Mouse (Mus musculus) intestine, postnatal 0 days (tissue): ENCODE measurements at regions not wholly inside any gene's neighbourhood (a gene's known extent, or its start where the extent isn't known, plus 50 kb on each side); places are given as distances from the start of the nearest gene placed in this dataset.

Experiments used
- ATAC-seq: fragments of 200-750 bp; cut with Nextera tagmentation; 2 replicates; pipeline ENCODE4 v1.8.0; 2017; ENCODE audit warnings: mild to moderate bottlenecking, moderate TSS enrichment, moderate library complexity
- H3K27ac ChIP-seq: fragments of 300-500 bp; sonication (generic); 2 replicates; pipeline ENCODE4 v1.5.1; 2014; ENCODE audit warnings: mild to moderate bottlenecking, low read depth, low read length, moderate library complexity
- H3K27me3 ChIP-seq: fragments of 300-500 bp; sonication (generic); replicated peaks from 2 replicates; pipeline ENCODE4 v1.6.1; 2014; ENCODE audit warnings: low read length, mixed read lengths; ENCODE audit not compliant: control insufficient read depth, insufficient read depth
- H3K36me3 ChIP-seq: fragments of 300-500 bp; sonication (generic); 2 replicates; pipeline ENCODE4 v1.6.1; 2014; ENCODE audit warnings: mild to moderate bottlenecking, moderate library complexity; ENCODE audit not compliant: control insufficient read depth, insufficient read depth
- H3K4me1 ChIP-seq: fragments of 300-500 bp; sonication (generic); replicated peaks from 2 replicates; pipeline ENCODE4 v1.6.1; 2014; ENCODE audit warnings: antibody characterized with exemption, low read length, mixed read lengths; ENCODE audit not compliant: control insufficient read depth, insufficient read depth
- H3K4me2 ChIP-seq: fragments of 300-500 bp; sonication (generic); replicated peaks from 2 replicates; pipeline ENCODE4 v1.6.1; 2014; ENCODE audit warnings: low read depth, mild to moderate bottlenecking, moderate library complexity
- H3K4me3 ChIP-seq: fragments of 300-500 bp; sonication (generic); 2 replicates; pipeline ENCODE4 v1.5.1; 2014; ENCODE audit warnings: low read depth, low read length
- H3K9ac ChIP-seq: fragments of 300-500 bp; sonication (generic); 2 replicates; pipeline ENCODE4 v1.6.1; 2014; ENCODE audit warnings: mild to moderate bottlenecking, low read depth, low read length
- H3K9me3 ChIP-seq: fragments of 300-500 bp; sonication (generic); 2 replicates; pipeline ENCODE4 v1.6.1; 2016; ENCODE audit warnings: mixed run types; ENCODE audit not compliant: control insufficient read depth
- CTCF ChIP-seq: sonication (generic); IDR thresholded peaks from 2 replicates; pipeline ENCODE4 v1.5.1; 2016; ENCODE audit warnings: low read depth, mild to moderate bottlenecking, control low read depth, antibody characterized with exemption, moderate library complexity
- WGBS: fragments of 180-500 bp; shearing (Covaris S2); extraction: QIAGEN DNeasy Blood & Tissue Kit; methylation state at CpG from one replicate; pipeline ENCODE4 v1.1.7; 2014; 5-methylcytosine and 5-hydroxymethylcytosine counted together

DNA sequence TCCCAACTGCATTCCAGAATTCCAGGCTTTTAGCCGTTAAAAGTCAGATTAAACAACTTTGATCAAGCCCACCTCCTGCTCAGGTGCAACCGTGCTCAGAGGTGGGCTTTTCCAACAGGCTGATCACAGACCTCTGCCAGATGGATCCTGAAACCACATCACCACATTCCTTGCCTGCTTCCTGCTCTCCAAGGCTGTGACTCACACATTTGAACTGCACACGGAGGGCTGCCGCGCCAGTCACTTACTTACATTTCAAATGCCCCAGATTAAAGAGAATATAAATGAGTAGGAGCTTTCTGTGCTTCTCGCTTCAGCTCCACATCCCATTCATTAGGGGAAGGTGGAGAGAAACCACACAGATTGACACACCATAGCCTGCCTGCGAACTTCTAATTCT lies 367.6 kb downstream of the Rpl36a-ps1 start:
- H3K27ac ChIP-seq = no peak overlapping the region
- no peak overlapping the region for H3K4me2 ChIP-seq
- no peak for ATAC-seq
- no peak overlapping the region for H3K9ac ChIP-seq
- H3K36me3 ChIP-seq = no peaks in the 10 kb centered on the region
- no peaks in the 10 kb centered on the region for H3K27me3 ChIP-seq
- WGBS = 55% methylated on average over 7 of the region's 7 CpGs
- H3K4me3 ChIP-seq = no peak overlapping the region
- no peaks in the 10 kb centered on the region for H3K4me1 ChIP-seq
- no peaks in the 10 kb centered on the region for H3K9me3 ChIP-seq
- no peak for TF ChIP-seq CTCF

DNA sequence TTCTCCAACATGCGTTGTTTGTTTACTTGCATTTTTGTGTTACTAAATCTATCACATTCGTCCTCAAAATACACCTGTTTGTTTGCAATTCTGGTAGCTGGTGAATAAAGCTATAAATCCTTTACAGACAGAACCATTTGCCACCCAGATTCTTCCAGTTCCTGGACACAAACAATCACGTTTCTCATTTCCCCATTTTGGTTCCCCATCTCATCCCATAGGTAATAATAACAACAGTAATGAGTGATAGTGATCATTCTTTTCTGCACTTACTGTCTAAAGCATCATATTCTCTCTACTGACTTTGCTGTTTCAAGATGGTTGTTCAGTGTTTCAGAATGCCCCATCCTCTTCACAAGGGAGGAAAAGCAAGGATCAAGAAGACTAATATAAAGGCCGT lies 368.3 kb downstream of the Rpl36a-ps1 start:
- H3K27me3 ChIP-seq = no peaks in the 10 kb centered on the region
- H3K27ac ChIP-seq = no peak overlapping the region
- TF ChIP-seq CTCF = no peak
- H3K9me3 ChIP-seq = no peaks in the 10 kb centered on the region
- no peaks in the 10 kb centered on the region for H3K36me3 ChIP-seq
- no peak for ATAC-seq
- 77% methylated on average over 4 of the region's 4 CpGs for WGBS
- no peak overlapping the region for H3K4me3 ChIP-seq
- H3K4me1 ChIP-seq = no peaks in the 10 kb centered on the region
- no peak overlapping the region for H3K4me2 ChIP-seq
- H3K9ac ChIP-seq = no peak overlapping the region

DNA sequence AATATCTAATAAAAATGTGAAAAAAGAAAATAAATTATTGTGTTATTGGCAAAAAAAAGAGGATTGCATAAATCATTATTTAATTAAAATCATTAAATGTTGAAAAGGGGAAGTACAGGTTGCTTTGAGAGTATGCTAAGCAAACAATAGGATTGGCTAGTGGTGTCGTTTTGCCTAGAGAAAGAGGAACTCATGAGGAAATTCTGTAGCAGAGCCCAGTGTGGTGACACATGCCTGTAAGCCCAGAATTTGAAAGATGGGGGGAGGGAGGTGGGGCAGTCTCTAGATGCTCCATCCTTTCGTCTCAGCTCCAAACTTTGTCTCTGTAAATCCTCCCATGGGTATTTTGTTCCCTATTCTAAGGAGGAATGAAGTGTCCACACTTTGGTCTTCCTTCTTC lies 388.3 kb downstream of the Rpl36a-ps1 start:
- Histone ChIP-seq H3K4me2 (no peak overlapping the region), H3K27ac (no peak overlapping the region), H3K9me3 (no peaks in the 10 kb centered on the region), H3K27me3 (no peaks in the 10 kb centered on the region), H3K9ac (no peak overlapping the region), H3K36me3 (no peaks in the 10 kb centered on the region), H3K4me3 (no peak overlapping the region), H3K4me1 (no peaks in the 10 kb centered on the region)
- no peak for TF ChIP-seq CTCF
- no peak for ATAC-seq
- 53% methylated on average over 2 of the region's 2 CpGs for WGBS

DNA sequence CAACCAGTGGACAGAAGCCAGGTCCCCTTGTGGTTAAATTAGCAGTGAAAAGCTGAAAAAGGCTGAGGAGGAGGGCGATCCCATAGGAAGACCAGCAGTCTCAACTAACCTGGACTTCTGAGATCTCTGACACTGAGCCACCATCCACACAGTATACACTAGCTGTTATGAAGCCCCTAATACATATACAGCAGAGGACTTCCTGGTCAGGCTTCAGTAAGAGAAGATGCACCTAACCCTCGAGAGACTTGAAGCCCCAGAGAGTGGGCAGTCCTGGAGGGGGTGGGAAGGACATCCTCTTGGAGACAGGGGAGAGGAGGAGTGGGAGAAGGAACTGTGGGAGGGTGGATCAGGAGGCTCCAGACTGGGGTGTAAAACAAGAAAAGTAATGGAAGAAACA lies 397.9 kb downstream of the Rpl36a-ps1 start:
- Histone ChIP-seq H3K27ac (no peak overlapping the region), H3K4me1 (no peaks in the 10 kb centered on the region), H3K36me3 (no peaks in the 10 kb centered on the region), H3K9me3 (no peaks in the 10 kb centered on the region), H3K4me2 (no peak overlapping the region), H3K27me3 (no peaks in the 10 kb centered on the region), H3K9ac (no peak overlapping the region), H3K4me3 (no peak overlapping the region)
- ATAC-seq = no peak
- no peak for TF ChIP-seq CTCF
- WGBS = 59% methylated on average over 2 of the region's 2 CpGs

DNA sequence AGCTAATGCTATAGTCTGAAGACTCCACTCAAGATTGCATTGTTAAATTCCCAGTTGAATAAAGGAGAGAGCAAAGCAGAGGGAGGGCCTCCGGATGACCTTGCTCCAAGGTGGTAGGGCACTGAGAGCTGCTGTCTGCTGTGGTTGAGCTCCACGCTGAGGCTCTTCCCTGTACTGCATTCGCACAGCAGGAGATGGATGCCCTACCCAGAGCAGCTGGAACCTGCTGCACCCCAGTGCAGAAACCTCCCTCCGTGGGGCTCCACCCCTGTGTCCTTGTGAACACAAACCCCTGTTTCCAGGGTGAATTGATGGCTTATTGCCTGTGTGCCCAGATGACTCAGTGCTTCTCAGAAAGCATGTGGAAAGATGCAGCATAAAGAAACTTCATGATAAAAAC lies 404.3 kb downstream of the Rpl36a-ps1 start:
- peak; percentile 69 for TF ChIP-seq CTCF
- no peaks in the 10 kb centered on the region for H3K27me3 ChIP-seq
- 7% methylated on average over 4 of the region's 4 CpGs for WGBS
- H3K4me2 ChIP-seq = no peak overlapping the region
- no peaks in the 10 kb centered on the region for H3K9me3 ChIP-seq
- ATAC-seq = 0 out of 2 replicates have a peak, but pooled peaks have one; percentile 38
- H3K9ac ChIP-seq = no peak overlapping the region
- H3K4me1 ChIP-seq = no peaks in the 10 kb centered on the region
- no peak overlapping the region for H3K4me3 ChIP-seq
- no peak overlapping the region for H3K27ac ChIP-seq
- no peaks in the 10 kb centered on the region for H3K36me3 ChIP-seq

DNA sequence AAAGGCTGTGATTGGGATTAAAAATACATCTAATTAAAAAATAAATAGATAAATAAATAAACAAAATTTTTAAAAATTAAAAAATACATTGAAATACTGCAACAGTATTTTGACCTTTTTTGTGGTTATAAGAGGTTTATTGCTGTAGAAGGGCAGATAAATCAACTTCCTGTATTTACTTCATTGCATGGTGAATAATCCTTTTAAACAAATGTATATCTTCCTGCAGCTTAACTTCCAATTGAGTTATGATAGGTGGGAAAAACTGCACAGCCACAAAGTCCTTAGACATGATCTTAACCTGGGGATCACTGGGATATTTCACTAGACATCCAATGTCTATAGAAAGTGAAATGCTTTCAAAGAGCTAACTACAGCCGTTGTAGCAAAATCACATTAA lies 402.1 kb upstream of the Dach1 start:
- no peak overlapping the region for H3K9ac ChIP-seq
- H3K36me3 ChIP-seq = no peaks in the 10 kb centered on the region
- H3K27me3 ChIP-seq = no peaks in the 10 kb centered on the region
- no peaks in the 10 kb centered on the region for H3K4me1 ChIP-seq
- no peak overlapping the region for H3K4me2 ChIP-seq
- WGBS = 94% methylated on average over 1 of the region's 1 CpGs
- H3K27ac ChIP-seq = no peak overlapping the region
- no peak for ATAC-seq
- TF ChIP-seq CTCF = no peak
- no peaks in the 10 kb centered on the region for H3K9me3 ChIP-seq
- H3K4me3 ChIP-seq = no peak overlapping the region

DNA sequence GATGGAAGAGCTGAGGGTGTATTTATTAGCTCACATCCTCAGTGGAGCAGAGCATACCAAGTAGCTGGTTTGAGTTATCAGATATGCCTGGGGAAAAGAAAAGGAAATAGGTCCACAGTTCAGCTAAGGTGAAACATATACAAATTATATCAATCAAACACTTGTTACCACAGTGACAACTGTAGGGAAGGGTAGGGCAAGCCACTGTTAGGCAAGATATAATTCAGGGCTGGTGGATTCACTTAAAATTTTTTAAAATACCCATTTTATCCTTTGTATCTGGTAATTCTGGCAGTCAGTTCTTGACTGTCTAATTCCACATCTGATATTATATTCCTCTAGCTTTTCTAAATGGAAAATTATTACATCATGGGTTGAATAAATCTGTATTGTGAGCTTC lies 392.4 kb upstream of the Dach1 start:
- Histone ChIP-seq H3K4me3 (no peak overlapping the region), H3K4me2 (no peak overlapping the region), H3K36me3 (no peaks in the 10 kb centered on the region), H3K27ac (no peak overlapping the region), H3K9ac (no peak overlapping the region), H3K9me3 (no peaks in the 10 kb centered on the region), H3K4me1 (no peaks in the 10 kb centered on the region), H3K27me3 (no peaks in the 10 kb centered on the region)
- ATAC-seq = no peak
- no peak for TF ChIP-seq CTCF
